Mouse (Mus musculus) liver, embryonic 12.5 days (tissue): ENCODE measurements around the gene Naa60. TPM values are rescaled to one million over a fixed set of nuclear protein-coding genes. Genes with fewer than 3 reads are reported as not detected.

Experiments
- ATAC-seq: fragments of 200-750 bp; cut with Nextera tagmentation; 2 replicates; pipeline ENCODE4 v1.8.0; 2017; ENCODE audit warnings: moderate number of reproducible peaks, mild to moderate bottlenecking, moderate library complexity
- H3K27ac ChIP-seq: fragments of 300-500 bp; sonication (generic); 2 replicates; pipeline ENCODE4 v1.5.1; 2016; ENCODE audit warnings: mild to moderate bottlenecking
- H3K27me3 ChIP-seq: fragments of 300-500 bp; sonication (generic); replicated peaks from 2 replicates; pipeline ENCODE4 v1.6.1; 2016; ENCODE audit warnings: mild to moderate bottlenecking, moderate library complexity
- H3K36me3 ChIP-seq: fragments of 300-500 bp; sonication (generic); 2 replicates; pipeline ENCODE4 v1.6.1; 2016; ENCODE audit warnings: mild to moderate bottlenecking, moderate library complexity
- H3K4me1 ChIP-seq: fragments of 300-500 bp; sonication (generic); 2 replicates; pipeline ENCODE4 v1.6.1; 2016
- H3K4me2 ChIP-seq: fragments of 300-500 bp; sonication (generic); 2 replicates; pipeline ENCODE4 v1.6.1; 2016; ENCODE audit warnings: mild to moderate bottlenecking, moderate library complexity
- H3K4me3 ChIP-seq: fragments of 300-500 bp; sonication (generic); 2 replicates; pipeline ENCODE4 v1.5.1; 2016; ENCODE audit warnings: mild to moderate bottlenecking, moderate library complexity
- H3K9ac ChIP-seq: fragments of 300-500 bp; sonication (generic); 2 replicates; pipeline ENCODE4 v1.6.1; 2016; ENCODE audit warnings: mild to moderate bottlenecking, moderate library complexity
- H3K9me3 ChIP-seq: fragments of 300-500 bp; sonication (generic); replicated peaks from 2 replicates; pipeline ENCODE4 v1.6.1; 2016; ENCODE audit warnings: mild to moderate bottlenecking, moderate library complexity
- WGBS: fragments of 180-500 bp; shearing (Covaris S2); methylation state at CpG from one replicate; pipeline ENCODE4 v1.1.7; 2016; ENCODE audit not compliant: insufficient replicate concordance; 5-methylcytosine and 5-hydroxymethylcytosine counted together
- polyA plus RNA-seq: library from polyadenylated mRNA; unstranded; fragments of >200 nt; fragmentation: Nextera tagmentation; extraction: Ambion mirVana; gene quantifications from 2 replicates; pipeline ENCODE4 v1.2.1, GENCODE M21; 2016

The Naa60 gene
- polyA plus RNA-seq, 1 experiment from 2014 or later = 28.1 TPM

GRCm38 (mm10) chr16:3895173-3895792 is 23.1 kb downstream of the Naa60 start:
- 25% methylated on average over 9 of the region's 9 CpGs for WGBS
- Histone ChIP-seq H3K4me3 (no peak overlapping the region), H3K27me3 (no peaks in the 10 kb centered on the region), H3K9ac (no peak overlapping the region; the same call in 1 of the 2 replicates), H3K4me1 (peaks cover 22% of the 10 kb centered on the region), H3K27ac (peak overlapping the region; percentile 43; the same call in 1 of the 2 replicates), H3K9me3 (no peaks in the 10 kb centered on the region), H3K4me2 (peak overlapping the region; percentile 37), H3K36me3 (peaks cover 59% of the 10 kb centered on the region)
- peak; percentile 66 for ATAC-seq

- Histone ChIP-seq H3K36me3 (peaks cover 67% of the 10 kb centered on the region), H3K4me3 (no peak overlapping the region), H3K27ac (no peak overlapping the region), H3K27me3 (no peaks in the 10 kb centered on the region), H3K9ac (no peak overlapping the region), H3K4me2 (no peak overlapping the region), H3K4me1 (peaks cover 22% of the 10 kb centered on the region), H3K9me3 (no peaks in the 10 kb centered on the region)
- no peak for ATAC-seq
- WGBS = 73% methylated on average over 6 of the region's 6 CpGs
Observed at GRCm38 (mm10) chr16:3896046-3896445, 23.9 kb downstream of the Naa60 start.

DNA sequence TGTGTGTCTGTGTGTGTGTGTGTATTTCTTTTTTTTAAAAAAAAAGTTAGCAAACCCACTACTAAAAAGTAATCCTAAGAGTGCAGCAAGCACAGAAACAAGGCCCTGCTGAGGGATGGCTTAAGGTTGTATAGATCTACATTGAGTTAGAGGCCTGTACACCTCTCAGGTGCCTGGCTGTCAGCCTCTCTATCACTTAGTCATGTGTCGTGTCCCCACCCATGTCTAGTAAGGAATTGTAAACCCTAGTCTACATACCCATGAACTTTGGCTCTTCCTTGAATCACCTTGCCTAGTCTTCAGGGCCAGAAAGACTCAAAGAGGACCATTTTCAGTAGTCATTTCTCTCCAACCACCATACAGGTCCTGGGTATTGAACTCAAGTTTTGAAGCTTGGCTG is 24.4 kb downstream of the Naa60 start:
- Histone ChIP-seq H3K4me3 (no peak overlapping the region), H3K27ac (no peak overlapping the region), H3K4me1 (peaks cover 22% of the 10 kb centered on the region), H3K36me3 (peaks cover 71% of the 10 kb centered on the region), H3K9me3 (no peaks in the 10 kb centered on the region), H3K27me3 (no peaks in the 10 kb centered on the region), H3K4me2 (no peak overlapping the region), H3K9ac (no peak overlapping the region)
- ATAC-seq = no peak
- 62% methylated on average over 1 of the region's 1 CpGs for WGBS

GRCm38 (mm10) chr16:3907471-3907870 is 35.3 kb downstream of the Naa60 start:
- Histone ChIP-seq H3K9ac (no peak overlapping the region), H3K27ac (no peak overlapping the region), H3K4me2 (peak overlapping the region; percentile 91), H3K4me1 (peaks cover 16% of the 10 kb centered on the region), H3K36me3 (peaks cover 50% of the 10 kb centered on the region), H3K9me3 (no peaks in the 10 kb centered on the region), H3K27me3 (no peaks in the 10 kb centered on the region), H3K4me3 (0 out of 2 replicates have a peak overlapping the region, but pooled peaks have one; percentile 76)
- 63% methylated on average over 2 of the region's 2 CpGs for WGBS
- no peak for ATAC-seq

- peak within 1 kb of the TSS; percentile 91 for H3K4me2 ChIP-seq
- ATAC-seq = peak; percentile 96
- peak within 1 kb of the TSS; percentile 77 for H3K27ac ChIP-seq
- peak within 1 kb of the TSS; percentile 76 for H3K4me3 ChIP-seq
- under 1% methylated on average over 33 of the region's 33 CpGs for WGBS
- peaks cover 50% of the 10 kb centered on the region for H3K36me3 ChIP-seq
- peaks cover 16% of the 10 kb centered on the region for H3K4me1 ChIP-seq
- no peaks in the 10 kb centered on the region for H3K27me3 ChIP-seq
- H3K9ac ChIP-seq = peak within 1 kb of the TSS; percentile 82
- H3K9me3 ChIP-seq = no peaks in the 10 kb centered on the region
Observed at GRCm38 (mm10) chr16:3908537-3909111, 36.4 kb downstream of the Naa60 start, which contains the start of the genes 1700037C18Rik and Cluap1. Gene 1700037C18Rik (minus strand): TSS chr16:3908689. Gene Cluap1 (plus strand): TSS chr16:3908801.

DNA sequence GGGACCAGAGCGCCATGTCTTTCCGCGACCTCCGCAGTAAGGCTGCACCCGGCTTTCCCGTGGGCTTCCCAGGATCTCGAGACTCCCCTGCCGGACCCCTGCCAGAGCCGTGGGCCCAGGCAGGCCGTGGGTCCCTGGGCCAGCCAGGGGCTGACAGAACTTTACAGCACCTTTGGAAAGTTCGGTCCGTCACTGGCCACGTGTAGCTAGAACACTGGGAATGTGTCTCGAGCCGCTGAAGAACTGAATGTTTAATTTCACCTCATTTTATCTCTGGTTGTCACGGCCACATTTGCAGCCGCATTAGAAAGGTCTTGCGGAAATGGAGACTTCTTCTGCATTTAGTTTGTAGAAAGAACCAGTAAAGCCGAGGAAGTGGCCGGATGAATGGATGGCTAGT is 36.9 kb downstream of the Naa60 start:
- Histone ChIP-seq H3K36me3 (peaks cover 50% of the 10 kb centered on the region), H3K9ac (peak overlapping the region; percentile 82), H3K27ac (peak overlapping the region; percentile 77), H3K4me1 (peaks cover 16% of the 10 kb centered on the region), H3K27me3 (no peaks in the 10 kb centered on the region), H3K9me3 (no peaks in the 10 kb centered on the region), H3K4me3 (peak overlapping the region; percentile 76), H3K4me2 (peak overlapping the region; percentile 91)
- WGBS = 5% methylated on average over 20 of the region's 20 CpGs
- ATAC-seq = no peak

DNA sequence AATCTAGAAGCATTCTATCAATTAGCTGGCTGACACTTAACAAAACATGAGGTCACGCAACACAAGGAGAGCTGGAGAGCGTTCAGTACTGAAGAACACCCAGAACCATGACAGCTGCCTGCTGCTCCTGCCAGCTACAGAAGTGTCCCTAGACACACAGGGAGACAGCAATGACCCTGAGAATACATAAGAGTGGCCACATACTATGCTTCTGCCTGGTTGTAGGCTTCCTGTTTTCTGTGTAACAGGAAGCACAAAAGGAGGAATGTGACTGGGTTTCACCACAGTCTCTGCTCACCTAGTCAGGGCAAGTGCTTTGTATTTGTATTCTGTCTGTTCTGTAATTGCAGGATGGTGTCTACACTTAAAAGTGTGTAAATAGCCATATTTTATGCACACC is 48.6 kb downstream of the Naa60 start:
- H3K27ac ChIP-seq = no peak overlapping the region
- H3K9me3 ChIP-seq = no peaks in the 10 kb centered on the region
- no peak overlapping the region for H3K4me3 ChIP-seq
- peaks cover 74% of the 10 kb centered on the region for H3K36me3 ChIP-seq
- ATAC-seq = no peak
- 89% methylated on average over 2 of the region's 2 CpGs for WGBS
- no peak overlapping the region for H3K4me2 ChIP-seq
- H3K9ac ChIP-seq = no peak overlapping the region
- H3K4me1 ChIP-seq = no peaks in the 10 kb centered on the region
- no peaks in the 10 kb centered on the region for H3K27me3 ChIP-seq

- 64% methylated on average over 3 of the region's 3 CpGs for WGBS
Observed at GRCm38 (mm10) chr16:3923515-3923914, 51.3 kb downstream of the Naa60 start.

GRCm38 (mm10) chr16:3923966-3924365 is 51.8 kb downstream of the Naa60 start:
- H3K36me3 ChIP-seq = peaks cover 75% of the 10 kb centered on the region
- no peaks in the 10 kb centered on the region for H3K27me3 ChIP-seq
- H3K27ac ChIP-seq = no peak overlapping the region
- H3K4me2 ChIP-seq = no peak overlapping the region
- WGBS = 69% methylated on average over 4 of the region's 4 CpGs
- H3K9ac ChIP-seq = no peak overlapping the region
- no peak overlapping the region for H3K4me3 ChIP-seq
- H3K9me3 ChIP-seq = no peaks in the 10 kb centered on the region
- ATAC-seq = no peak
- no peaks in the 10 kb centered on the region for H3K4me1 ChIP-seq

More at GRCm38 (mm10) chr16:3923515-3923914, 51.3 kb downstream of the Naa60 start:
- Histone ChIP-seq H3K36me3 (peaks cover 73% of the 10 kb centered on the region), H3K4me2 (no peak overlapping the region), H3K27ac (no peak overlapping the region), H3K9ac (no peak overlapping the region), H3K4me1 (no peaks in the 10 kb centered on the region), H3K4me3 (no peak overlapping the region), H3K9me3 (no peaks in the 10 kb centered on the region), H3K27me3 (no peaks in the 10 kb centered on the region)
- peak; percentile 18; the same call in 1 of the 2 replicates for ATAC-seq

- Histone ChIP-seq H3K27ac (no peak overlapping the region), H3K36me3 (peaks cover 73% of the 10 kb centered on the region), H3K9ac (no peak overlapping the region), H3K4me2 (no peak overlapping the region), H3K4me1 (no peaks in the 10 kb centered on the region), H3K27me3 (no peaks in the 10 kb centered on the region), H3K9me3 (no peaks in the 10 kb centered on the region), H3K4me3 (no peak overlapping the region)
- 26% methylated on average over 1 of the region's 1 CpGs for WGBS
- ATAC-seq = no peak
Observed at GRCm38 (mm10) chr16:3928582-3928981, 56.4 kb downstream of the Naa60 start.

DNA sequence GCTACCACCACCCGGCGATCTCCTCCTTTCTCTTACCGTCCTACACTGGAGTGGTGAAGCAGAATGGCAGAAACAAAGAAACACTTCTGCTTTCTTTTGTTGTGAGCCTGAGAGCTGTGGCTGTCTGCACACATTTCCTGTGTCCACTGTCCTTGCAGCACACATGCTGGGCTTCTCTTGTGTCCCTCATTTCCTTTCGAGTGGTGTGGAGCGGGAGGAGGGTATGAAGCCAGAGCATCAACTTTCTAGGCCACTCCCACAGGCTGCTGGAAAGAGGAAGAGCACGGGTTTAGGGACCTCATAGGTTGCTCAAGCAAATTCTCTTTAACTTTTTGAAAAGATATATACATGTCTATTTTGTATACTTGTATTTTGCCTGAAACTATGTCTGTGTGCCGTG is 57.0 kb downstream of the Naa60 start:
- Histone ChIP-seq H3K9me3 (no peaks in the 10 kb centered on the region), H3K27me3 (no peaks in the 10 kb centered on the region), H3K36me3 (peaks cover 73% of the 10 kb centered on the region), H3K4me1 (no peaks in the 10 kb centered on the region), H3K4me3 (no peak overlapping the region), H3K27ac (no peak overlapping the region), H3K9ac (no peak overlapping the region), H3K4me2 (no peak overlapping the region)
- peak; percentile 30; the same call in 1 of the 2 replicates for ATAC-seq
- WGBS = 59% methylated on average over 7 of the region's 7 CpGs

GRCm38 (mm10) chr16:3933536-3933935 is 61.4 kb downstream of the Naa60 start:
- peaks cover 82% of the 10 kb centered on the region for H3K36me3 ChIP-seq
- no peak for ATAC-seq
- no peak overlapping the region for H3K4me2 ChIP-seq
- no peaks in the 10 kb centered on the region for H3K9me3 ChIP-seq
- no peak overlapping the region for H3K9ac ChIP-seq
- 75% methylated on average over 6 of the region's 6 CpGs for WGBS
- no peaks in the 10 kb centered on the region for H3K27me3 ChIP-seq
- no peak overlapping the region for H3K27ac ChIP-seq
- H3K4me1 ChIP-seq = no peaks in the 10 kb centered on the region
- H3K4me3 ChIP-seq = no peak overlapping the region
